Mouse (Mus musculus) T-helper 17 cell (primary cell): Measurements from ENCODE around the gene Tmem192.

Source experiments
- in situ Hi-C, 2 experiments: fragments of 300-600 bp; cut with MboI, MseI; formaldehyde crosslinking; loops; 1 replicate in 1 of 2; 2 replicates in 1 of 2; pipeline ENCODE4 v1.15.1; 2025; ENCODE audit warnings: high pct_unique_total_duplicates in 2 of 2

The Tmem192 gene

GRCm38 (mm10) chr8:64946820-64947697 lies at the start of gene Tmem192:
Tmem192 (plus strand) TSS chr8:64947185.
- in situ Hi-C loops = loop anchor here in 1 of 2 experiments (5.0 kb wide), 1 partner anchor 1545 kb away; no protein-coding TSS in a partner anchor

GRCm38 (mm10) chr8:64898710-64899109 lies 48.3 kb upstream of the Tmem192 start:
- in situ Hi-C loops = no loop called here

- in situ Hi-C loops = no loop called here
Measured at GRCm38 (mm10) chr8:64900645-64901044, 46.3 kb upstream of the Tmem192 start.

DNA sequence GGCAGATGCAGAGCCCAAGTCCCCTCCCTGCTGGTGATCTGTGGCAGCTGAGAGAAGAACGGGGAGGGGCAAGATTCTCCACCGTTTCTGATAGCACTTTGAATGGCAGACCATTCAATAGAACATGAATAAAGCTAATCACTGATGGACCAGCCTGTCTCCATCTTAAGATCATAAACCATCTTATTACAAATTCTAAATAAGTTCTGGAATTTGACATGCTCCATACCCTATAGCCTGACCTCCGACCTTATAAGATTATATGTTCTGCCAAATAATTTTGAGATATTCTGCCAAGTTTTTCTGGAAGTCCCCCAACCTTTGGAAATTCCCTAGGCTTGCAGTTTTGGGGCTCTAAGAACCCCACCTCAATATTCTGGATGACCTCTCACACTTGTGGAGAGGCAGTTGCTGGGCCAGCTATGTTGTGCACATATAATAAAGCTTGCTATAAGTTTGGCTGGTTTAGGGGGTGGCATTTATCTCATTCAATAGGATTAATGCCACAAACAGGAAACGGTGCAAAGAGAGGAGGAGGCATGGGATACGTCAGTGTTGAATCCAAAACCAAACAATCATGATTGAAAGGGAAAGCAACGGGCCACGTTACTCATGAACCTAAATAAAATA lies 45.3 kb upstream of the Tmem192 start:
- in situ Hi-C loops = no loop called here

- in situ Hi-C loops = no loop called here
Measured at GRCm38 (mm10) chr8:64902191-64902590, 44.8 kb upstream of the Tmem192 start.

DNA sequence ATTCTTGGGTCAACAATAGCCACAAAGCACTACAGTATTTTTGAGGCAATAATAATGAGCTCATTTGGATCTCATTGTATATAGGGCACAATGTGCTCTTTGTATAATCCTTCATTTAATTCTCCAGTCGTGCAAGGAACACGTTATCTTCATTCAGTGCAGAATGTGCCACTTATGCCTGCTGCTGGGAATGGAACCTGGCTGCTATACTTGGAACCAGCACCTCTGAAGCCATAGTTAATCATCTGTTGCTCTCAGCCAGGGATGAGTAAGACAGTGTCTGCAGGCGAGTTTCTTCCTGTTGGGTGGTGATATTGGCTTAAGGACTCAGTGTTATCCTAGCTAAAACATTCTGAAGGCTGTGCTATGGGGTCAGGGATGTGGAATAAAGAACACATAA lies 43.2 kb upstream of the Tmem192 start:
- in situ Hi-C loops = no loop called here

- in situ Hi-C loops = no loop called here
Measured at GRCm38 (mm10) chr8:64910026-64910425, 37.0 kb upstream of the Tmem192 start.

- in situ Hi-C loops = no loop called here
Measured at GRCm38 (mm10) chr8:64916793-64917192, 30.2 kb upstream of the Tmem192 start.

DNA sequence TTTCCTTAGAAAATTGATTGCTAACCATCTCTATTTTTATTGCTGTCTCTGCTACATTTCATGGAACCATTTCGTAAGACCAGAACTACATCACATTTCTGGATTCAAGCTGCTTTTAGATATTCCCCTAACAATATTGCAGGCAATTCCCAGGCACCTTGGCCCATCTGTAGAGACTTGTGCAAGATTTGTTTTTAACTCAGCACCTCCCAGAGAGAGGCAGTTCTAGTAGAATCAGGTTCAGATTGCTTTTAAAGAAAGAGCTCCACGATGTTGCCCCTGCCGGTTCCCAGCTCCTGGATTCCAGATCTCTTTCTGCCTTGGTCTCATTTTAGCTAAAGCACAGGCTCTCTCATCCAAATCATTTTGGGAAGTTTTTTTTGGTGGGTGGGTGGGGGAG lies 23.7 kb upstream of the Tmem192 start:
- in situ Hi-C loops = no loop called here

DNA sequence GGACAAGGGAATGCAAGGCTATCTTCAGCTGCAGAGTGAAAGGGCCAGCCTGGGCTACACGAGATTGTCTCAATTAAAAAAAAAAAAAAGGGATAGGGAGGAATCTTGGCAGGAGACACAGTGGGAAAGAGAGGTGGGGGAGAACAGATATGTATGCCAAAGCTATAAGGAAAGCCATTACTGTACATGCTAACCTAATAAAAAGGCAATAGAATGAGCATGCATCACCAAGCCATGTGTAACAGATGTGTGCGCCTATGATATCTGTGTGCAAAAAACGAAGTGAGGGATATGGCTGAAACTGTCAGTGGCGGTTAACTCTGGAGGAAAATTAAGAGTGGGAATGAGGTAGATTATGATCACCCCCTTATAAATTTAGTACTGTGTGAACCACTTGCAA lies 21.2 kb upstream of the Tmem192 start:
- in situ Hi-C loops = no loop called here

- in situ Hi-C loops = no loop called here
Measured at GRCm38 (mm10) chr8:64926355-64926754, 20.6 kb upstream of the Tmem192 start.

DNA sequence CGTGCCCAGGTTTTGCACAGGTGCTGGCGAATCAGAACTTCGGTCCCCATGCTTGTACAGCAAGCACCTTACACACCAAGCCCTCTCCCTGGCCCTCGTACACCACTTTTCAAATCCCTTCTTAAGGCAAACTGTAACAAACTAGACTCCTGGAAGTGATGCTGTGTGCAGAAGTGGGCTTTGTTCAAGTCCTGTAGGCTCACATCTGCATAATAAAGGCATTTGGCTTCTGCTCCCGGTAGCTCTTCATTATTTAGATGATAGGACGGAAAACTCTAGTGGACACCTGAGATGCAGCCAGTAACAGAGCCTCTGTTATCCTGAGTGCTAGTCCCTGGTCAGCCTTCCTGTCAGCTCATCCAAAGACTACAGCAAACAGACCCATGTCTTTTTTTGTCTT lies 18.0 kb upstream of the Tmem192 start:
- in situ Hi-C loops = no loop called here

GRCm38 (mm10) chr8:64934997-64935396 lies 12.0 kb upstream of the Tmem192 start:
- in situ Hi-C loops = loop anchor here in 1 of 2 experiments (5.0 kb wide), 1 partner anchor 83 kb away; the partner anchor contains the start of gene Klhl2

- in situ Hi-C loops = loop anchor here (5.0 kb wide), 6 partner anchors 54 to 329 kb away; partner anchors contain the start of gene Msmo1 (in 1 of the 2)
Measured at GRCm38 (mm10) chr8:64941019-64941418, 6.0 kb upstream of the Tmem192 start.

- in situ Hi-C loops = loop anchor here (5.0 kb wide), 6 partner anchors 54 to 329 kb away; partner anchors contain the start of gene Msmo1 (in 1 of the 2)
Measured at GRCm38 (mm10) chr8:64941495-64941894, 5.5 kb upstream of the Tmem192 start.

DNA sequence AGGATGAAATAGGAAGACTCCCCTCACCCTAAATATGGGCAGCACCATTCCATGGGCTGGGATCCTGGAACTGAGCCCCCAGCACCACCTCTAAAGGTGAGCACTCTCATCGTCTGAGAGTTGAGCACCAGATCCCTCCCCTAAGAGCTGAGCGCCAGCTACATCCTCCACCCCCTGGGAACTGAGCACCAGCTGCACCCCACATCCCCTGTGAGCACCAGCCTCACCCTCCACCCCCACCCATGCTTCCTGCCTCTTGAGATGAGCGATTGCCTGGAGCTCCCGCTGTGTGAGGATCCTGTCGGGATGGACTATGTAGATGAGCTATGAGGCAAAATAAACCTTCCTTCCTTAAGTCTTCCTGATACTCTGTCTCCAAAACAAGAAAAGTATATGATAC lies 4.0 kb upstream of the Tmem192 start:
- in situ Hi-C loops = loop anchor here (5.0 kb wide), 6 partner anchors 56 to 331 kb away; partner anchors contain the start of gene Msmo1 (in 1 of the 2)

- in situ Hi-C loops = loop anchor here (5.0 kb wide), 7 partner anchors 58 to 1547 kb away; partner anchors contain the start of gene Msmo1 (in 1 of the 2)
Measured at GRCm38 (mm10) chr8:64944831-64945230, 2.2 kb upstream of the Tmem192 start.

DNA sequence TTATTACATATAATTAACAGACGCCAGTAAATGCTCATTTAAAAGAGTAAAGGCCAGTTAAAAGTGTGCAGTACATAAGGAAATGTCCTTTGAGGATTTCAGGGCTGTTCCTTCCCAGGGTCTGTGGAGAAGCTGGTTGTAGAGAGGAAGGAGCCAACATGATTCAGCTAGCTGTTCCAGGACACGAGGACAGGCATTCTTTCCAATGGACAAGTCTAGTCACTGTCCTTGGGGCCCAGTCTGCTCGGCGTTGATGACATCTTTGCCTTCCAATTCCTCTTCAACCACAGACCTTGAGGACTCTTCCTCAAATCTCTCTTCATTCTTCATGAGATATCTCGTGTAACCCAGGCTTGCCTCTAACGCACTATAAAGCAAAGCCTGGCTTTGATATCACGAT lies 1.4 kb upstream of the Tmem192 start:
- in situ Hi-C loops = loop anchor here in 1 of 2 experiments (5.0 kb wide), 1 partner anchor 1547 kb away; no protein-coding TSS in a partner anchor

- in situ Hi-C loops = loop anchor here in 1 of 2 experiments (5.0 kb wide), 1 partner anchor 1546 kb away; no protein-coding TSS in a partner anchor
Measured at GRCm38 (mm10) chr8:64946441-64946819, 555 bp upstream of the Tmem192 start.

DNA sequence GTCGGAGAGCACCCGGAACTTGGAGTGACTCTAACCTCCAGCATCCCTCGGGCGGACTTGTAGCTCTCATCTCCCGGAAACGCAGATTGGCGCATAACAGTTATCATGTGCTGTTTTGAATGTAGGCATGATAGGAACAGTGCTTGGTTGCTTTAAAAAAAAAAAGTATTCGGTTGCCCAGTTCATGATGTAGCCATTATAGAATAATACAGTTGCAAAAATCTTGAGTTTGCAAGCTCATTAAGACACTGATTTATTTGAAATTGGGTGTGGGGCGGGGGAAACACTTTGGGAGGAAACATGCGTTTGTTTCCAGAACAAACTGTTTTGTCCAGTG lies 681 bp downstream of the Tmem192 start:
- in situ Hi-C loops = loop anchor here in 1 of 2 experiments (5.0 kb wide), 1 partner anchor 1545 kb away; no protein-coding TSS in a partner anchor

DNA sequence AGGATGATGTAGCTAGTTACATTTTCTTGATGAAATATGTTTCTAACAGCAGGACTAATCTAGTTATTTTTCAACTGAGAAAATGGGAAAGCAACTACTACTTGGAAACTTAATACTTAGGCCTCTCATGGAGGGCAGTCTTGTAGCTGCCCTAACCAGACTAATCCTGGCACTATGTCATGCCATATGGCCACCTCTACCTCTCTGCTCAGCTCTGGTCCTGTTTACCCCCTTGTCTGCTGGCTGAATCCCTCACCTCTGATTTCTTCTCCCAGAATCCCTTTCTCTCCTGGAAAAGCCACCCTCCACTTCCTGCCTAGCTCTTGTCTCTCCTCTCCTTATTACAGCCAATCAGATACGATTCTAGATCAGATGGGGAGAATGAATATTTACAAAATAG lies 1.4 kb downstream of the Tmem192 start:
- in situ Hi-C loops = loop anchor here in 1 of 2 experiments (5.0 kb wide), 1 partner anchor 1544 kb away; no protein-coding TSS in a partner anchor

GRCm38 (mm10) chr8:64952101-64952500 lies 5.1 kb downstream of the Tmem192 start:
- in situ Hi-C loops = loop anchor here in 1 of 2 experiments (10.0 to 25.0 kb wide), 3 partner anchors 1493 to 1910 kb away; partner anchors contain the start of gene Naf1
